20 mouse cellular contexts compared by ENCODE assay signal in genomic region chr11:117712065-117712464, GRCm38 (mm10).
"Had no signal": no experiment of that assay in that cellular context is flagged by ENCODE, and none has a peak within 500 bp of the region (broad histone marks: within the 10 kb centered on the region; RNA-seq: fewer than 3 reads in every experiment).

No protein-coding gene starts in this region.

- H3K9ac ChIP-seq: limb, embryonic 13.5 days; liver, embryonic 13.5 days; lung, embryonic 14.5 days; midbrain, embryonic 12.5 days; midbrain, embryonic 15.5 days; neural tube, embryonic 13.5 days had no signal

- ATAC-seq: lung, postnatal 0 days; midbrain, embryonic 15.5 days had no signal

- H3K4me2 ChIP-seq: limb, embryonic 13.5 days; liver, embryonic 13.5 days; lung, embryonic 14.5 days; midbrain, embryonic 12.5 days; midbrain, embryonic 15.5 days; neural tube, embryonic 13.5 days had no signal

- H3K4me1 ChIP-seq: midbrain, embryonic 12.5 days; midbrain, embryonic 15.5 days had no signal

- H3K27me3 ChIP-seq: limb, embryonic 13.5 days; liver, embryonic 13.5 days; midbrain, embryonic 12.5 days; midbrain, embryonic 15.5 days; neural tube, embryonic 13.5 days had no signal

- H3K9me3 ChIP-seq: limb, embryonic 10.5 days; limb, embryonic 13.5 days; liver, embryonic 13.5 days; midbrain, embryonic 12.5 days; midbrain, embryonic 15.5 days; neural tube, embryonic 13.5 days had no signal

- DNase-seq: kidney, adult 11 months; kidney, adult 9 months; kidney, postnatal 14 days; kidney, postnatal 4 days; liver; liver, embryonic 13.5 days; lung, embryonic 14.5 days; retina, postnatal 1 day; right cerebral cortex, postnatal 25 days; thymus, adult 2 months; thymus, postnatal 14 days; thymus, postnatal 4 days had no signal

- H3K27ac ChIP-seq: limb, embryonic 10.5 days; limb, embryonic 13.5 days; liver, embryonic 13.5 days; midbrain, embryonic 12.5 days; midbrain, embryonic 15.5 days; neural tube, embryonic 13.5 days; stomach, postnatal 0 days had no signal

- H3K4me3 ChIP-seq: limb, embryonic 10.5 days; limb, embryonic 13.5 days; liver, embryonic 13.5 days; midbrain, embryonic 12.5 days; midbrain, embryonic 15.5 days; myocyte; neural tube, embryonic 13.5 days had no signal
